14 mouse cellular contexts compared by ENCODE assay signal in the genomic region with DNA sequence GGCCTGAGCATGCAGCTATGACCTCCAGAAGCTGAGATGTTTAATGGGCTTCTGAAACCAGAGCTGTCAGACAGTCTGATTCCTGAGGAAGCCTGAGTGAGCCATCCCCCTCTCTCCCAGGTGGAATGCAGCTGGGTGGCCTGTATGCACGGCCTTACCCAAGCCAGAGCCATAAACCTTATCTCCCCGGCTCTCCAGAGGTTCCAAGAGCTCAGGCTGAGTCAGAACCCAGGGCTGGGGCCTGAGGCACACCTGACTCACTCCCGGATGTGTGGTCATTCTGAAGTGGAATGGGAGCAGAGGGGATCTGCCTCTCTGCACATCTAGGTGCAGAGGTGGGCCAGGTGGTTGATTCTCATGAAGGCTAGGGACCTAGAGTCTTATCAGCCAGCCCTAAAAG. TPM values are rescaled to one million over a fixed set of nuclear protein-coding genes. Genes with fewer than 3 reads are reported as not detected.
A peak's percentile ranks its signal among the peaks of the same experiment; 100 is the strongest.
DNase-seq lines count a peak whose midpoint lies in the region; ATAC-seq and TF ChIP-seq lines count a peak whose summit lies in the region.
"Had no signal": no experiment of that assay in that cellular context is flagged by ENCODE, and none has a peak within 500 bp of the region (broad histone marks: within the 10 kb centered on the region; RNA-seq: fewer than 3 reads in every experiment).

No protein-coding gene starts in this region.

- intact Hi-C loops in heart, postnatal 25 days (cut with DNase I): no loop called here

- H3K4me3 ChIP-seq in heart, embryonic 14.5 days (ENCODE audit: control insufficient read depth in 1 of 2, insufficient read depth in 1 of 2, low read depth in 1 of 2, low read length in 2 of 2): no peak overlapping the region
- H3K4me3 ChIP-seq in lung, embryonic 15.5 days: no peak overlapping the region
- H3K4me3 ChIP-seq in embryonic fibroblast, embryonic 13.5 days (ENCODE audit: insufficient read depth, low read length): no peak overlapping the region
- H3K4me3 ChIP-seq in stomach, embryonic 15.5 days (replicated peaks): no peak overlapping the region
- H3K4me3 ChIP-seq: embryonic facial prominence, embryonic 15.5 days; hindbrain, embryonic 12.5 days; limb, embryonic 12.5 days; neural tube, embryonic 12.5 days had no signal

- H3K4me2 ChIP-seq in heart, embryonic 14.5 days (ENCODE audit: low read length): no peak overlapping the region
- H3K4me2 ChIP-seq in lung, embryonic 15.5 days: no peak overlapping the region
- H3K4me2 ChIP-seq in stomach, embryonic 15.5 days: 0 out of 2 replicates have a peak overlapping the region, but pooled peaks have one; percentile 30
- H3K4me2 ChIP-seq: embryonic facial prominence, embryonic 15.5 days; hindbrain, embryonic 12.5 days; limb, embryonic 12.5 days; neural tube, embryonic 12.5 days had no signal

- no peaks in the 10 kb centered on the region for H3K27me3 ChIP-seq in heart, embryonic 14.5 days (ENCODE audit: control insufficient read depth, insufficient read depth, low read length)
- no peaks in the 10 kb centered on the region for H3K27me3 ChIP-seq in lung, embryonic 15.5 days
- no peaks in the 10 kb centered on the region for H3K27me3 ChIP-seq in stomach, embryonic 15.5 days (replicated peaks)
- H3K27me3 ChIP-seq: neural tube, embryonic 12.5 days had no signal

- DNase-seq in heart, postnatal 25 days (ENCODE audit: low spot score): no peak
- no peak for DNase-seq in lung, postnatal 14 days
- DNase-seq in left cerebral cortex, adult 11 months (ENCODE audit: low spot score): no peak
- DNase-seq in embryo, embryonic 10.5 days (ENCODE audit: low spot score): no peak
- DNase-seq: cerebellum, adult 9-10 months; right cerebral cortex, adult 18-20 months had no signal

- H3K4me1 ChIP-seq in heart, embryonic 14.5 days (ENCODE audit: control insufficient read depth in 2 of 2, insufficient read depth in 2 of 2, low read length in 2 of 2): peaks cover 19 to 32% of the 10 kb centered on the region in 2 experiments
- peaks cover 33% of the 10 kb centered on the region for H3K4me1 ChIP-seq in lung, embryonic 15.5 days
- H3K4me1 ChIP-seq in embryonic fibroblast, embryonic 13.5 days (ENCODE audit: control insufficient read depth, insufficient read depth, low read length): peaks cover 8% of the 10 kb centered on the region; the same call in 1 of the 2 replicates
- peaks cover 19% of the 10 kb centered on the region for H3K4me1 ChIP-seq in stomach, embryonic 15.5 days

- H3K9me3 ChIP-seq in heart, embryonic 14.5 days (ENCODE audit: control insufficient read depth, low read length): no peaks in the 10 kb centered on the region
- no peaks in the 10 kb centered on the region for H3K9me3 ChIP-seq in lung, embryonic 15.5 days
- no peaks in the 10 kb centered on the region for H3K9me3 ChIP-seq in stomach, embryonic 15.5 days
- H3K9me3 ChIP-seq: embryonic facial prominence, embryonic 15.5 days; hindbrain, embryonic 12.5 days; limb, embryonic 12.5 days; neural tube, embryonic 12.5 days had no signal

- 0 out of 2 replicates have a peak overlapping the region, but pooled peaks have one; percentile 35 for H3K9ac ChIP-seq in heart, embryonic 14.5 days (ENCODE audit: low read length)
- no peak overlapping the region for H3K9ac ChIP-seq in lung, embryonic 15.5 days
- H3K9ac ChIP-seq in stomach, embryonic 15.5 days: no peak overlapping the region
- H3K9ac ChIP-seq: embryonic facial prominence, embryonic 15.5 days; hindbrain, embryonic 12.5 days; limb, embryonic 12.5 days; neural tube, embryonic 12.5 days had no signal

- H3K36me3 ChIP-seq in heart, embryonic 14.5 days (ENCODE audit: control insufficient read depth, insufficient read depth, low read length): no peaks in the 10 kb centered on the region
- no peaks in the 10 kb centered on the region for H3K36me3 ChIP-seq in lung, embryonic 15.5 days
- H3K36me3 ChIP-seq in stomach, embryonic 15.5 days: no peaks in the 10 kb centered on the region
- H3K36me3 ChIP-seq: embryonic facial prominence, embryonic 15.5 days; hindbrain, embryonic 12.5 days; limb, embryonic 12.5 days; neural tube, embryonic 12.5 days had no signal

- no peak for TF ChIP-seq POLR2A in embryonic fibroblast, embryonic 13.5 days (IDR thresholded peaks at IDR 0.05; ENCODE audit: low read depth, low read length)

- TF ChIP-seq CTCF in embryonic fibroblast, embryonic 13.5 days (IDR thresholded peaks at IDR 0.05; ENCODE audit: borderline replicate concordance, insufficient read depth, low read length): no peak

- peak overlapping the region; percentile 18 to 60; a peak in 1 of 4 replicates for H3K27ac ChIP-seq in heart, embryonic 14.5 days (replicated peaks in 1 of 2; ENCODE audit: control insufficient read depth in 1 of 2, insufficient read depth in 1 of 2, low read depth in 2 of 2, low read length in 2 of 2)
- peak overlapping the region; percentile 88 for H3K27ac ChIP-seq in lung, embryonic 15.5 days
- peak overlapping the region; percentile 22; the same call in 1 of the 2 replicates for H3K27ac ChIP-seq in embryonic fibroblast, embryonic 13.5 days (ENCODE audit: insufficient read depth, low read length)
- H3K27ac ChIP-seq in stomach, embryonic 15.5 days: peak overlapping the region; percentile 96
- H3K27ac ChIP-seq: embryonic facial prominence, embryonic 15.5 days; hindbrain, embryonic 12.5 days; limb, embryonic 12.5 days; neural tube, embryonic 12.5 days had no signal

- 12% methylated on average over 3 of the region's 3 CpGs for WGBS in heart, embryonic 14.5 days
- 10% methylated on average over 3 of the region's 3 CpGs for WGBS in lung, embryonic 15.5 days
- WGBS in stomach, embryonic 15.5 days: 15% methylated on average over 3 of the region's 3 CpGs

- ATAC-seq in heart, embryonic 14.5 days (ENCODE audit: insufficient number of reproducible peaks, insufficient read depth, low FRiP score, low read depth): peak; percentile 55; the same call in 1 of the 2 replicates
- ATAC-seq in lung, embryonic 15.5 days (ENCODE audit: borderline replicate concordance, extremely low read depth, low FRiP score, low TSS enrichment): 0 out of 2 replicates have a peak, but pooled peaks have one; percentile 9
- ATAC-seq in stomach, embryonic 15.5 days (ENCODE audit: insufficient read depth, low FRiP score, low read depth): peak; percentile 73

RNA-seq across cellular contexts. Expression of a gene that starts 11.8 kb away (rescaled TPM):
- 8.6 and 11.9 TPM in 2 replicates for polyA plus RNA-seq in heart, embryonic 14.5 days (2014; fragmentation: Nextera tagmentation; extraction: Ambion mirVana)
- 1 to 10 TPM; 2.5 to 2.7 TPM for total RNA-seq in heart, postnatal 25 days (2021)
- polyA plus RNA-seq in lung, embryonic 15.5 days (2015; fragmentation: Nextera tagmentation; extraction: Ambion mirVana): 307 and 345 TPM in 2 replicates
- polyA plus RNA-seq in embryonic fibroblast, embryonic 13.5 days (2011; ENCODE audit: insufficient read length, low read depth, missing spikeins): 0.25 TPM in 1 of 2 replicates, not detected in the other
- 916 and 929 TPM in 2 replicates for polyA plus RNA-seq in stomach, embryonic 15.5 days (2015; fragmentation: Nextera tagmentation; extraction: Ambion mirVana)

RNA-seq across cellular contexts. Expression of a gene that starts 11.9 kb away (rescaled TPM):
- 15.4 and 20.6 TPM in 2 replicates for polyA plus RNA-seq in heart, embryonic 14.5 days (2014; fragmentation: Nextera tagmentation; extraction: Ambion mirVana)
- total RNA-seq in heart, postnatal 25 days (2021): 1 to 10 TPM; 3.7 to 4.9 TPM
- polyA plus RNA-seq in lung, embryonic 15.5 days (2015; fragmentation: Nextera tagmentation; extraction: Ambion mirVana): 221 and 264 TPM in 2 replicates
- 1.6 and 8.2 TPM in 2 replicates for polyA plus RNA-seq in embryonic fibroblast, embryonic 13.5 days (2011; ENCODE audit: insufficient read length, low read depth, missing spikeins)
- 448 and 512 TPM in 2 replicates for polyA plus RNA-seq in stomach, embryonic 15.5 days (2015; fragmentation: Nextera tagmentation; extraction: Ambion mirVana)

RNA-seq across cellular contexts. Expression of a gene that starts 57.5 kb away (rescaled TPM):
- 70.8 and 78.0 TPM in 2 replicates for polyA plus RNA-seq in heart, embryonic 14.5 days (2014; fragmentation: Nextera tagmentation; extraction: Ambion mirVana)
- 100 to 1,000 TPM; 131 to 144 TPM for total RNA-seq in heart, postnatal 25 days (2021)
- polyA plus RNA-seq in lung, embryonic 15.5 days (2015; fragmentation: Nextera tagmentation; extraction: Ambion mirVana): 118 and 121 TPM in 2 replicates
- 309 and 317 TPM in 2 replicates for polyA plus RNA-seq in embryonic fibroblast, embryonic 13.5 days (2011; ENCODE audit: insufficient read length, low read depth, missing spikeins)
- polyA plus RNA-seq in stomach, embryonic 15.5 days (2015; fragmentation: Nextera tagmentation; extraction: Ambion mirVana): 107 and 116 TPM in 2 replicates

Comparison
In these comparisons a context has a peak if more than half of its experiments do, and no peak if none do; other contexts are left out.
1. ATAC-seq: peak in every context shown above with its lines; median percentile 73 in stomach, embryonic 15.5 days; 55 in heart, embryonic 14.5 days; 9 in lung, embryonic 15.5 days.
2. H3K27ac ChIP-seq: peak in every context shown above with its lines; median percentile 96 in stomach, embryonic 15.5 days; 88 in lung, embryonic 15.5 days; 39 in heart, embryonic 14.5 days; 22 in embryonic fibroblast, embryonic 13.5 days.
3. RNA of a gene that starts 11.8 kb away (polyA plus RNA-seq): 916 to 929 TPM in stomach, embryonic 15.5 days and 307 to 345 TPM in lung, embryonic 15.5 days; 8.6 to 11.9 TPM in heart, embryonic 14.5 days and 0.25 TPM in embryonic fibroblast, embryonic 13.5 days; every median in the first group is over 10 times any median in the second.
4. RNA of a gene that starts 11.9 kb away (polyA plus RNA-seq): 448 to 512 TPM in stomach, embryonic 15.5 days and 221 to 264 TPM in lung, embryonic 15.5 days; 15.4 to 20.6 TPM in heart, embryonic 14.5 days and 1.6 to 8.2 TPM in embryonic fibroblast, embryonic 13.5 days; every median in the first group is over 10 times any median in the second.